Mouse (Mus musculus) G1E (cell line): Measurements from ENCODE around the gene Id1.

Source experiments
- CTCF ChIP-seq: IDR thresholded peaks from 2 replicates; pipeline ENCODE4 v1.5.1; 2012; ENCODE audit warnings: low read depth, low read length, inconsistent platforms, mixed read lengths
- GATA1 ChIP-seq: IDR thresholded peaks from 2 replicates; pipeline ENCODE4 v1.6.1; 2012; ENCODE audit warnings: borderline replicate concordance, low read length, inconsistent platforms, mixed read lengths
- TAL1 ChIP-seq: conservative IDR thresholded peaks from 2 replicates; pipeline ENCODE4 v1.6.1; 2012; ENCODE audit warnings: low read depth, low read length, inconsistent platforms, mixed read lengths

- TF ChIP-seq CTCF (no peak), TAL1 (no peak), GATA1 (no peak)
Observed at GRCm38 (mm10) chr2:152776435-152776834, 40.4 kb downstream of the Id1 start.
